Mouse (Mus musculus) lung, adult 2 months (tissue): ENCODE measurements around the gene Ust. TPM values are rescaled to one million over a fixed set of nuclear protein-coding genes. Genes with fewer than 3 reads are reported as not detected.

Experiments
- DNase-seq: peaks from one replicate; pipeline ENCODE4 v3.0.0; 2022
- H3K4me1 ChIP-seq: fragments of 200-500 bp; 2 replicates; pipeline ENCODE4 v1.6.1; 2011; ENCODE audit warnings: low read length; ENCODE audit not compliant: control insufficient read depth, insufficient read depth
- H3K4me3 ChIP-seq: fragments of 200-500 bp; replicated peaks from 2 replicates; pipeline ENCODE3; 2011; ENCODE audit warnings: low read depth, mild to moderate bottlenecking, control low read depth, low read length; ENCODE audit errors: extremely low read depth
- CTCF ChIP-seq: fragments of 200-500 bp; IDR thresholded peaks from 2 replicates; pipeline ENCODE4 v1.5.1; 2011; ENCODE audit warnings: mild to moderate bottlenecking, low read length, control low read depth; ENCODE audit not compliant: insufficient read depth
- POLR2A ChIP-seq: fragments of 200-500 bp; IDR thresholded peaks from 2 replicates; pipeline ENCODE4 v1.6.1; 2011; ENCODE audit warnings: low read depth, mild to moderate bottlenecking, control low read depth, low read length, borderline replicate concordance; ENCODE audit errors: extremely low read depth
- WGBS: fragments of 180-500 bp; shearing (Covaris S2); methylation state at CpG from one replicate; pipeline ENCODE4 v1.1.7; 2018; 5-methylcytosine and 5-hydroxymethylcytosine counted together
- polyA plus RNA-seq: library from polyadenylated mRNA; depleted of rRNA; stranded (reverse); fragments of >200 nt; gene quantifications from 2 replicates; pipeline ENCODE4 v1.2.3, GENCODE M21; 2012

Gene Ust
- polyA plus RNA-seq, 1 experiment: 3.3 TPM

DNA sequence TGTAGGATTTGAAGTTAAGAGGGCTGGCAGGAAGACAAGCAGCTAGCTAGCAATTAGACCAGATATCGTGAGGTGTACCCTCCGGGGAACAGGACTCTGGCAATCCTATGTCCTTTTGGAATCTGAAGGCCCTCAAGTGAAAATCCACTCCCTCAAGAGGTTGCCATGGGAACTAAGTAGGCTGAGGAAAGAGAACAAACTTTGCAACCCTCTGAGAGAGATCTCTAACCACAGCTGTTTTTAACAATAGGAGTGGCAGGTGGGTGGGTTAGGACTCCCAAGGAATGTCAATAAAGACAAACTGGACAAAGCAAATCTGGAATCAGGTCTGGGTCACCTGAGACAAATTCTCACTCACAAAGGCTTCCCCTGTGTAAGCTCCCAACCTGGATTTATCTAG is 221.4 kb downstream of the Ust start:
- peak; percentile 23 for DNase-seq
- Histone ChIP-seq H3K4me3 (no peak overlapping the region), H3K4me1 (no peaks in the 10 kb centered on the region)
- WGBS: 67% methylated on average over 2 of the region's 2 CpGs
- TF ChIP-seq POLR2A (no peak), CTCF (no peak)

DNA sequence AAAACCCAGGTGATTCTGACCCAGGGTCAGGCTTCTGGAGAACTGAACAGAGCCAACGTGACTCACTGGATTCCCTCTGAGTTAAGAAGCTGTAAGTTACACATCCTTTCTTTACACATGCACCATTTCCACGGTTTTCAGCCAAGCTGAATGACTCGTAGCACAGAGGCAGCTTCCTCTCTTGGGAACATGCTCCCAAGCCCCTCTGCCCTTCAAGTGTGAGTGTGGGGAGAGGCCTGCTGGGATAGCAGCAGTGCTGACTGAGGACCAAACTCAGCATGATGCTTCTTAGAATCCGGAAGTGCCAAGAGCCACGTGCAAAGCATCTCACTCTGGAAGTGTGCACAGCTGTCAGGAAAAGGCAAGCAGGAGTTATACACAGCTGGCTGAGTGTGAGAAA is 228.0 kb downstream of the Ust start:
- Histone ChIP-seq H3K4me1 (no peaks in the 10 kb centered on the region), H3K4me3 (no peak overlapping the region)
- TF ChIP-seq POLR2A (no peak), CTCF (no peak)
- DNase-seq: no peak
- WGBS: 47% methylated on average over 5 of the region's 5 CpGs

DNA sequence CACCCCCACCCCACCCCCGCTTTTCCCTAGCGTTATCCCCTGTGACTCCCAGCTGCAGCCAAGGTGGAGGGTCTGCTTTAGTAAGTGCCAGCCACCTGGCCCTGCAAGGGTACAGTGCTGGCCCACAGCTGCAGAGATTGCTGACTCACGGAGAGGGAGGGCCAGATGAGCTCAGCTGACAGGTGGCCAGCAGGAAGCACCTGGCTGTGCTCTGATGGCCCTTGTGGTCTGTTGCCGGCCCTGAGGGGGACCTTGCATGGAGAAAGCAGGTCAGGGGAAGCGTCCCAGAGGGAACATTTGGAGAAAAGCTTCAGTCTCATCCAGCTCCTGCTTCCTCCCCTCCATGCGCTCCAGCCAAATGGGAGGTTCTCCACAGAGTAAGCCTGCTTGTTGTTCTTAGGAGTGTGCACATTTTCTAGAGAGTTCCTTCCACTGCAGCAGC is 231.3 kb downstream of the Ust start:
- no peak for TF ChIP-seq CTCF
- TF ChIP-seq POLR2A: no peak
- no peak overlapping the region for H3K4me3 ChIP-seq
- 11% methylated on average over 6 of the region's 6 CpGs for WGBS
- no peaks in the 10 kb centered on the region for H3K4me1 ChIP-seq
- DNase-seq: peak; percentile 16

DNA sequence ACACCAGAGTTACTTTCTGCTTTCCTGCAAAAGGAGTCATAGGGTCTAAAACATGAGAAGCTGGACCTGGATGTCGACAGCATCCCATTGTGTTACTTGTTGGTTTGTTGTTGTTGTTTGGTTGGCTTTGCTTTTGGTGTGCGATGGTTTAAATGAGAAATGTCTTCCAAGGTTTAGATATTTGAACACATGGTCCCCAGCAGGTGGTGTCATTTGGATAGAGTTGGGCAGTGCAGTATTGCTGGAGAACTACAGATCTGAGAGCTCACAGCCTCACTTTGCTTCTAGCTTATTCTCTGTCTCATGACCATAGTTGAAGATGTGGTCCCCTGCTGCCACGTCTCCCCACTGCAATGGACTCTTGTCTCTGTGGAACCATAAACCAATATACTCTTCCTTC is 234.6 kb downstream of the Ust start:
- TF ChIP-seq CTCF (no peak), POLR2A (no peak)
- DNase-seq: no peak
- Histone ChIP-seq H3K4me3 (no peak overlapping the region), H3K4me1 (no peaks in the 10 kb centered on the region)
- WGBS: 84% methylated on average over 3 of the region's 3 CpGs

DNA sequence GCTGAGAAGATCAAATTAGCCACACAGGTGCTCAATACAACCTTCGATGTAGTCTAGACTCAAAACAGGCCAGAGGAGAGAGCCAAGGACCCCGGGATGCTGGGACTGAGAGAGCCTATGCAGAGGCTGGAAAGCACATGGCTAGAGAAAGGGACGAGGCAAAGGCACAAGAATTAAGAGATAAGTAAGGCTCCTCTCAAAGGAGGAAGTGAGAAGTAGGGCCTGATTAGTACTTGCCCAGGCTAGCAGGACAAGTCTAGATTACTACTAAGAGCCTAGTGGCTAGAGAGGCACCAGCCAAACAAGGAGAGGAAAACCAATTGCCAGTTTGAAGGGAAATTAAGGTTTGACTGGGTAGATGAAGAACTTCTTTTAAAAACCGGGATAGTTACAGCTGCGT is 241.5 kb downstream of the Ust start:
- no peak for DNase-seq
- no peaks in the 10 kb centered on the region for H3K4me1 ChIP-seq
- 84% methylated on average over 5 of the region's 5 CpGs for WGBS
- no peak for TF ChIP-seq CTCF
- no peak for TF ChIP-seq POLR2A
- H3K4me3 ChIP-seq: no peak overlapping the region

DNA sequence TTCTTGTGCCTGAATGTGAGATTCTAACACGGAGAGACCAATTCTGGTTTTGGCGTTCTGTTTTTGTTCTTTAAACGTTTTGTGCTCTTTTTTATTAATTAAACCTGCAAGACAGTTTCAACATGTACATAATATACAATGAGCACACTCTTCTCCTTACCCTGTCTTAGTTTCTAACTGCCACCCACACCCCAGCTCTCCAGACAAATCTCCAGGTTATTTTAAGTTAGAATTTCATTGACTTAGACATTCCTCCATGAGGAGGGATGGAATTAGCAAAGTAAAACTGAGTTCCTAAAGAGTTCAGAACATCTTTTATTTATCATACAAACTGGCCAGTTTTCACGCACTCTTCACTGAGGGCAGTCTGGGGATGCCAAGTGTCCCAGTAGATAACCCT is 248.9 kb downstream of the Ust start:
- Histone ChIP-seq H3K4me1 (no peaks in the 10 kb centered on the region), H3K4me3 (no peak overlapping the region)
- DNase-seq: no peak
- WGBS: 80% methylated on average over 4 of the region's 4 CpGs
- TF ChIP-seq POLR2A: no peak
- TF ChIP-seq CTCF: no peak

DNA sequence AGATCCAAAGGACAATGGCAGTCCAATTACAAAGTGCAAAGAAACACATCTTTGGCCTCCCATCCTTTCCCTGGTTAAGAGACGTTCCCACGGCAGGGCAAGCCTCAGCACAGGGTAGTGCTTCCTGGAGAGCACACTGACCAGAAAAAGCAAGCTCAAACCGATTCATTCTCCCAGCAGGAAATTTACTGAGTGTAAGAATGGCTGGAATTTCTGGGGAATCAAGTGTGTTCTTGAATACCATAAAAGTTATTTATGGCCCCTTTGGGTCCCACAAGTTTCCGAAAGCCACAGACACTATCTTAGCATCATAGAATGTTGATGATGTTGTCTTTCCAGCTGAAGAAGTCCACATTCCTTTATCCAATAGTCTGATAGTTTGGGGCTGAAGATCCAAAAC is 258.9 kb downstream of the Ust start:
- no peak for DNase-seq
- TF ChIP-seq CTCF (no peak), POLR2A (no peak)
- WGBS: 32% methylated on average over 4 of the region's 4 CpGs
- Histone ChIP-seq H3K4me3 (no peak overlapping the region), H3K4me1 (no peaks in the 10 kb centered on the region)

DNA sequence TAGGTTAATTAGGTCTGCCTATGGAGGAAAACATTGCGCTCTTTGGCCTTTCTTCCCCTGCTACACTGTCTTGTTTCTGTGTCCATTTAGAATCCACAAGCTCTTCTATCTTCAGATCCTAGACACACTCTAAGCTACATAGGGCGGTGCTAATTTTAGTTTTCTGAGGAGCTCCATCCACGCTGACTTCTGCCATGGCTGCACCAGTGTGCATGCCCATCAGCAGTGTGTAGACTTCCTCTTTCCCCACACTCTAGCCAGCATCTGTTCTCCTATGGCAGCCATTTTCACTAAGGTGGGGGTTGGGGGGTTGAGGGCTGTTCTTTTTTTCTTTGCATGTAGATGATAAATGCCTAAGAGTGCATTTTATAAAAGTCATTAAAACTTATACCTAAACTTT is 268.6 kb downstream of the Ust start:
- WGBS: 88% methylated on average over 3 of the region's 3 CpGs
- no peak overlapping the region for H3K4me3 ChIP-seq
- DNase-seq: no peak
- no peaks in the 10 kb centered on the region for H3K4me1 ChIP-seq
- TF ChIP-seq CTCF (no peak), POLR2A (no peak)

DNA sequence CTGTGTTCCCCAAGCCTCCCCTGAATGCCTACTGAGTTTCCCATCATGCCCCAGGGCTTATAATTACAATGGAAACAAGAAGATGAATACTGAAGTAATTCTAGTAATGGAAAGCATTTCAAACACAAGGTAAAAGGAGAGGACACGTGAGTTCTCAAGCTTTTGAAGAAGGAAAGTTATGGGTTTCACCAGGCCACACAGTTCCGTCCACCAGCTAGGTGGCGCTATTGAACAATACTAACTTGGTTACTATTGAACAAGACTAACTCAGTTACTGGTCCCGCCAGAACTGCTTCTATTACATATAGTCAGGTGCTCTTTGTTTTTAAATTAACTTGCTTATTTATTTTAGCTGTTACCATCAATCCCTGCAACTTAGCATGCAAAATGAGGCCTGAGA is 276.3 kb downstream of the Ust start:
- TF ChIP-seq CTCF: peak; percentile 53; the same call in 1 of the 2 replicates
- no peak for TF ChIP-seq POLR2A
- peak; percentile 36 for DNase-seq
- WGBS: 16% methylated on average over 4 of the region's 4 CpGs

DNA sequence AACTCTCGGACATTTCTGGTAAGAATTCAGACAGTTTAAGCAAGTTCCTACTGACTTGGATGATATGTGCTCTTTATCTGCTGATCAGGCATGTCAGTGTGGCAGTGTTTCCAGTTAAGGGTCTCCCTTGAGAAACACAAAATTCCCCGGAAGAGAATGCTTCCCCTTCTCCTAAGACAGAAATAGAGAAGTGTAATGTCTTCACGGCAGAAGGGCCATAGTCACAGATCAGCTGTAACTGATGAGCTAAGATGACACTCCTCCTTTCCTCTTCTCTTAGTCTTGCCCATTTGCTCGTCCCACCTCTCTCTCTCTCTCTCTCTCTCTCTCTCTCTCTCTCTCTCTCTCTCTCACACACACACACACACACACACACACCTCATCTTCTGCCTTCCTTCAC is 277.9 kb downstream of the Ust start:
- WGBS: 53% methylated on average over 4 of the region's 4 CpGs
- Histone ChIP-seq H3K4me3 (no peak overlapping the region), H3K4me1 (no peaks in the 10 kb centered on the region)
- no peak for TF ChIP-seq POLR2A
- TF ChIP-seq CTCF: no peak
- no peak for DNase-seq

More for the DNA sequence above, 276.3 kb downstream of the Ust start:
- Histone ChIP-seq H3K4me1 (no peaks in the 10 kb centered on the region), H3K4me3 (no peak overlapping the region)
